Mouse (Mus musculus): ENCODE data around the gene Defb21.

DNA sequence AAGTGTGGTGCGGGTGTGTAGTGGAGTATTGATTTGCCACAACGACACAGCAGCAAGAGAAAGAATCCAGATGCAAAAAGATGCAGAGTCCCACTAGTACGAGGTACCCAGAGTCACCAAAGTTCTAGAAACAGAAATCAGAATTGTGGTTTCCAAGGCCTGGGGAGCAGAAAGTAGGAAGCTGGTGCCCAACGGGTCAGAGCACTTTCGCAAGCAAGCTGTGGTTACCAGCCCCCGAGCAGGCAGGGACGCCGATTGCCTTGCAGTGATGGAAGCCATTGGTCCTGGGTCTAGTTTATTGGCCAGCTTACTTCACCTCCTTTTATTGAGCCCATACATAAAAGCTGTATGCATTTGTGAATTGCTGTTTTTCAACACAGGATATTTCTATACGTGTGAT is 30.6 kb upstream of the Defb21 start:
- TF ChIP-seq TAL1 (IDR thresholded peaks at IDR 0.05; ENCODE audit: low read length), result no peak
- TF ChIP-seq GATA1 (IDR thresholded peaks at IDR 0.05; ENCODE audit: low read length), result no peak

All from erythroblast, embryonic 14.5 days (primary cell).